Mouse (Mus musculus) mature B cell (primary cell): ENCODE data around the gene Tbcel.

ENCODE experiments used
- in situ Hi-C: fragments of 300-500 bp; cut with MboI; formaldehyde crosslinking; loops from 2 replicates; pipeline ENCODE4 v1.14.3; 2019

Gene Tbcel

GRCm38 (mm10) chr9:42441234-42441633 is 66.4 kb downstream of the Tbcel start:
- in situ Hi-C loops: no loop called here

- in situ Hi-C loops: no loop called here
Measured at GRCm38 (mm10) chr9:42439446-42439845, 68.2 kb downstream of the Tbcel start.

GRCm38 (mm10) chr9:42432155-42432554 is 75.5 kb downstream of the Tbcel start:
- in situ Hi-C loops: no loop called here

GRCm38 (mm10) chr9:42431606-42432005 is 76.0 kb downstream of the Tbcel start:
- in situ Hi-C loops: no loop called here

- in situ Hi-C loops: no loop called here
Measured at GRCm38 (mm10) chr9:42428060-42428924, 79.3 kb downstream of the Tbcel start.

GRCm38 (mm10) chr9:42426661-42427358 is 80.8 kb downstream of the Tbcel start:
- in situ Hi-C loops: no loop called here

GRCm38 (mm10) chr9:42423649-42424048 is 84.0 kb downstream of the Tbcel start:
- in situ Hi-C loops: no loop called here

- in situ Hi-C loops: no loop called here
Measured at GRCm38 (mm10) chr9:42419687-42420086, 87.9 kb downstream of the Tbcel start.

GRCm38 (mm10) chr9:42418786-42419185 is 88.8 kb downstream of the Tbcel start:
- in situ Hi-C loops: no loop called here

- in situ Hi-C loops: no loop called here
Measured at GRCm38 (mm10) chr9:42417352-42417952, 90.2 kb downstream of the Tbcel start.

- in situ Hi-C loops: no loop called here
Measured at GRCm38 (mm10) chr9:42415184-42415583, 92.4 kb downstream of the Tbcel start.

- in situ Hi-C loops: no loop called here
Measured at GRCm38 (mm10) chr9:42413345-42413744, 94.3 kb downstream of the Tbcel start.

GRCm38 (mm10) chr9:42411296-42411695 is 96.3 kb downstream of the Tbcel start:
- in situ Hi-C loops: no loop called here

- in situ Hi-C loops: no loop called here
Measured at GRCm38 (mm10) chr9:42405736-42406135, 101.9 kb downstream of the Tbcel start.

GRCm38 (mm10) chr9:42401486-42401885 is 106.1 kb downstream of the Tbcel start:
- in situ Hi-C loops: no loop called here

GRCm38 (mm10) chr9:42399829-42400228 is 107.8 kb downstream of the Tbcel start, which contains the start of gene Tecta:
Tecta (minus strand) TSS chr9:42399929.
- in situ Hi-C loops: no loop called here

GRCm38 (mm10) chr9:42396141-42396540 is 111.5 kb downstream of the Tbcel start:
- in situ Hi-C loops: no loop called here

- in situ Hi-C loops: no loop called here
Measured at GRCm38 (mm10) chr9:42394903-42395302, 112.7 kb downstream of the Tbcel start.

GRCm38 (mm10) chr9:42394321-42394720 is 113.3 kb downstream of the Tbcel start:
- in situ Hi-C loops: no loop called here

- in situ Hi-C loops: no loop called here
Measured at GRCm38 (mm10) chr9:42392927-42393326, 114.7 kb downstream of the Tbcel start.

- in situ Hi-C loops: no loop called here
Measured at GRCm38 (mm10) chr9:42388490-42388889, 119.1 kb downstream of the Tbcel start.

- in situ Hi-C loops: no loop called here
Measured at GRCm38 (mm10) chr9:42387038-42387437, 120.6 kb downstream of the Tbcel start.

- in situ Hi-C loops: no loop called here
Measured at GRCm38 (mm10) chr9:42385656-42386055, 122.0 kb downstream of the Tbcel start.
